Mouse (Mus musculus) lung, embryonic 16.5 days (tissue): ENCODE results near the gene Zfp324. TPM values are rescaled to one million over a fixed set of nuclear protein-coding genes. Genes with fewer than 3 reads are reported as not detected.

Source experiments
- ATAC-seq: fragments of 200-750 bp; cut with Nextera tagmentation; 2 replicates; pipeline ENCODE4 v1.8.0; 2017; ENCODE audit warnings: low read depth, mild to moderate bottlenecking, moderate library complexity
- H3K27ac ChIP-seq: fragments of 300-500 bp; sonication (generic); 2 replicates; pipeline ENCODE4 v1.5.1; 2014; ENCODE audit warnings: mild to moderate bottlenecking, control low read depth, low read length
- H3K27me3 ChIP-seq: fragments of 300-500 bp; sonication (generic); 2 replicates; pipeline ENCODE4 v1.6.1; 2014; ENCODE audit warnings: low read depth, low read length, mixed read lengths; ENCODE audit not compliant: control insufficient read depth, insufficient read depth
- H3K36me3 ChIP-seq: fragments of 300-500 bp; sonication (generic); 2 replicates; pipeline ENCODE4 v1.6.1; 2014; ENCODE audit warnings: low read length; ENCODE audit not compliant: control insufficient read depth, insufficient read depth
- H3K4me1 ChIP-seq: fragments of 300-500 bp; sonication (generic); replicated peaks from 2 replicates; pipeline ENCODE4 v1.6.1; 2014; ENCODE audit warnings: low read length, mixed read lengths; ENCODE audit not compliant: control insufficient read depth, insufficient read depth
- H3K4me2 ChIP-seq: fragments of 300-500 bp; sonication (generic); 2 replicates; pipeline ENCODE4 v1.6.1; 2014; ENCODE audit warnings: low read depth, low read length, control low read depth
- H3K4me3 ChIP-seq: fragments of 300-500 bp; sonication (generic); 2 replicates; pipeline ENCODE4 v1.5.1; 2014; ENCODE audit warnings: mild to moderate bottlenecking, low read length, control low read depth
- H3K9ac ChIP-seq: fragments of 300-500 bp; sonication (generic); 2 replicates; pipeline ENCODE4 v1.6.1; 2014; ENCODE audit warnings: low read length, control low read depth
- H3K9me3 ChIP-seq: fragments of 300-500 bp; sonication (generic); 2 replicates; pipeline ENCODE4 v1.6.1; 2016; ENCODE audit warnings: low read length; ENCODE audit not compliant: control insufficient read depth
- WGBS: fragments of 180-500 bp; shearing (Covaris S2); extraction: QIAGEN DNeasy Blood & Tissue Kit; methylation state at CpG from one replicate; pipeline ENCODE4 v1.1.7; 2014; 5-methylcytosine and 5-hydroxymethylcytosine counted together
- polyA plus RNA-seq: library from polyadenylated mRNA; unstranded; fragments of >200 nt; fragmentation: Nextera tagmentation; extraction: Ambion mirVana; gene quantifications from 2 replicates; pipeline ENCODE4 v1.2.1, GENCODE M21; 2015

The Zfp324 gene
- polyA plus RNA-seq, 1 experiment from 2014 or later, result 9.7 TPM

- Histone ChIP-seq H3K9ac (no peak overlapping the region), H3K4me1 (no peaks in the 10 kb centered on the region), H3K36me3 (peaks cover 9% of the 10 kb centered on the region), H3K9me3 (no peaks in the 10 kb centered on the region), H3K27ac (no peak overlapping the region), H3K4me3 (no peak overlapping the region), H3K27me3 (no peaks in the 10 kb centered on the region), H3K4me2 (no peak overlapping the region)
- ATAC-seq, result no peak
- WGBS, result 60% methylated on average over 1 of the region's 1 CpGs
These were observed 35.9 kb downstream of the Zfp324 start for GRCm38 (mm10) chr7:13001584-13001983.

- Histone ChIP-seq H3K27ac (no peak overlapping the region), H3K36me3 (peaks cover 15% of the 10 kb centered on the region), H3K27me3 (no peaks in the 10 kb centered on the region; the same call in 1 of the 2 replicates), H3K9ac (no peak overlapping the region), H3K4me3 (no peak overlapping the region), H3K4me1 (no peaks in the 10 kb centered on the region; the same call in 1 of the 2 replicates), H3K9me3 (no peaks in the 10 kb centered on the region), H3K4me2 (no peak overlapping the region)
- no peak for ATAC-seq
- WGBS, result 66% methylated on average over 5 of the region's 5 CpGs
These were observed 37.7 kb downstream of the Zfp324 start for GRCm38 (mm10) chr7:13003380-13003779.

GRCm38 (mm10) chr7:13006011-13006410 is 40.4 kb downstream of the Zfp324 start:
- no peaks in the 10 kb centered on the region; the same call in 1 of the 2 replicates for H3K27me3 ChIP-seq
- H3K36me3 ChIP-seq, result peaks cover 15% of the 10 kb centered on the region
- no peak overlapping the region for H3K4me2 ChIP-seq
- no peak for ATAC-seq
- no peak overlapping the region for H3K9ac ChIP-seq
- no peak overlapping the region for H3K27ac ChIP-seq
- H3K4me1 ChIP-seq, result peaks cover 6% of the 10 kb centered on the region; the same call in 1 of the 2 replicates
- 88% methylated on average over 17 of the region's 17 CpGs for WGBS
- H3K9me3 ChIP-seq, result no peaks in the 10 kb centered on the region
- no peak overlapping the region for H3K4me3 ChIP-seq

GRCm38 (mm10) chr7:13006531-13006930 is 40.9 kb downstream of the Zfp324 start:
- no peak overlapping the region for H3K27ac ChIP-seq
- peaks cover 6% of the 10 kb centered on the region; the same call in 1 of the 2 replicates for H3K4me1 ChIP-seq
- H3K27me3 ChIP-seq, result no peaks in the 10 kb centered on the region; the same call in 1 of the 2 replicates
- H3K9me3 ChIP-seq, result no peaks in the 10 kb centered on the region
- peaks cover 15% of the 10 kb centered on the region for H3K36me3 ChIP-seq
- 85% methylated on average over 10 of the region's 10 CpGs for WGBS
- H3K4me2 ChIP-seq, result no peak overlapping the region
- no peak overlapping the region for H3K4me3 ChIP-seq
- no peak for ATAC-seq
- no peak overlapping the region for H3K9ac ChIP-seq

- Histone ChIP-seq H3K27me3 (no peaks in the 10 kb centered on the region; the same call in 1 of the 2 replicates), H3K9ac (0 out of 2 replicates have a peak overlapping the region, but pooled peaks have one; percentile 14), H3K9me3 (no peaks in the 10 kb centered on the region), H3K36me3 (peaks cover 15% of the 10 kb centered on the region), H3K4me2 (no peak overlapping the region), H3K4me1 (peaks cover 6% of the 10 kb centered on the region; the same call in 1 of the 2 replicates), H3K27ac (no peak overlapping the region), H3K4me3 (no peak overlapping the region)
- ATAC-seq, result no peak
- 51% methylated on average over 55 of the region's 57 CpGs for WGBS
These were observed 41.9 kb downstream of the Zfp324 start for GRCm38 (mm10) chr7:13007341-13008092.

GRCm38 (mm10) chr7:13009143-13010004 is 43.7 kb downstream of the Zfp324 start:
- Histone ChIP-seq H3K4me3 (peak overlapping the region; percentile 55), H3K4me1 (peaks cover 6% of the 10 kb centered on the region; the same call in 1 of the 2 replicates), H3K9me3 (no peaks in the 10 kb centered on the region), H3K27me3 (no peaks in the 10 kb centered on the region; the same call in 1 of the 2 replicates), H3K27ac (peak overlapping the region; percentile 89), H3K36me3 (peaks cover 15% of the 10 kb centered on the region), H3K9ac (peak overlapping the region; percentile 74), H3K4me2 (peak overlapping the region; percentile 79)
- ATAC-seq, result peak; percentile 92
- WGBS, result under 1% methylated on average over 42 of the region's 42 CpGs

- no peaks in the 10 kb centered on the region for H3K9me3 ChIP-seq
- H3K9ac ChIP-seq, result peak within 1 kb of the TSS; percentile 74
- ATAC-seq, result no peak
- no peaks in the 10 kb centered on the region; the same call in 1 of the 2 replicates for H3K27me3 ChIP-seq
- peak within 1 kb of the TSS; percentile 55 for H3K4me3 ChIP-seq
- H3K4me1 ChIP-seq, result peaks cover 6% of the 10 kb centered on the region; the same call in 1 of the 2 replicates
- 9% methylated on average over 26 of the region's 26 CpGs for WGBS
- H3K4me2 ChIP-seq, result peak within 1 kb of the TSS; percentile 79
- peaks cover 10% of the 10 kb centered on the region for H3K36me3 ChIP-seq
- peak within 1 kb of the TSS; percentile 89 for H3K27ac ChIP-seq
These were observed 44.6 kb downstream of the Zfp324 start, which contains the start of gene Zbtb45 for GRCm38 (mm10) chr7:13010005-13010908. Gene Zbtb45 (minus strand): TSS chr7:13010034.

GRCm38 (mm10) chr7:13013671-13014070 is 48.0 kb downstream of the Zfp324 start:
- Histone ChIP-seq H3K9ac (no peak overlapping the region), H3K4me1 (0 out of 2 replicates have a peak, but pooled peaks cover 6% of the 10 kb centered on the region), H3K4me2 (no peak overlapping the region), H3K4me3 (no peak overlapping the region), H3K9me3 (no peaks in the 10 kb centered on the region), H3K36me3 (no peaks in the 10 kb centered on the region), H3K27ac (no peak overlapping the region), H3K27me3 (no peaks in the 10 kb centered on the region)
- no peak for ATAC-seq
- 68% methylated on average over 4 of the region's 4 CpGs for WGBS
